Mouse (Mus musculus) layer of hippocampus, adult 2 months (tissue): ENCODE results near the gene Patl2. TPM values are rescaled to one million over a fixed set of nuclear protein-coding genes. Genes with fewer than 3 reads are reported as not detected.

ENCODE experiments used
- DNase-seq, 2 experiments: peaks; one replicate each; pipeline ENCODE4 v3.0.0; 2022; ENCODE audit warnings: low spot score in 2 of 2
- H3K27ac ChIP-seq: fragments of 200-600 bp; 2 replicates; pipeline ENCODE4 v1.8.1; 2022
- H3K4me3 ChIP-seq: fragments of 200-600 bp; 2 replicates; pipeline ENCODE4 v1.8.1; 2022; ENCODE audit warnings: mild to moderate bottlenecking
- CTCF ChIP-seq: fragments of 200-600 bp; conservative IDR thresholded peaks from 2 replicates; pipeline ENCODE4 v1.8.1; 2022; ENCODE audit warnings: antibody characterized with exemption, mild to moderate bottlenecking, moderate library complexity
- total RNA-seq, 2 experiments: library from RNA; stranded (reverse); gene quantifications; 2 replicates each; pipeline ENCODE4 v1.2.3; 2021

Patl2 gene
- total RNA-seq, 2 experiments from 2014 or later: not detected

GRCm38 (mm10) chr2:122161542-122161941 lies 24.4 kb downstream of the Patl2 start:
- no peak for DNase-seq
- H3K4me3 ChIP-seq: no peak overlapping the region
- H3K27ac ChIP-seq: no peak overlapping the region
- TF ChIP-seq CTCF: no peak

GRCm38 (mm10) chr2:122160680-122161079 lies 25.3 kb downstream of the Patl2 start, which contains the start of gene Trim69:
Gene Trim69 (plus strand): TSS chr2:122160700.
- no peak within 1 kb of the TSS for H3K27ac ChIP-seq
- peak; percentile 73 to 82 for DNase-seq
- H3K4me3 ChIP-seq: no peak within 1 kb of the TSS
- TF ChIP-seq CTCF: peak; percentile 93

- DNase-seq: no peak
- Histone ChIP-seq H3K4me3 (no peak overlapping the region), H3K27ac (no peak overlapping the region)
- no peak for TF ChIP-seq CTCF
Measured at GRCm38 (mm10) chr2:122159667-122160066, 26.3 kb downstream of the Patl2 start.

- H3K4me3 ChIP-seq: no peak overlapping the region
Measured at GRCm38 (mm10) chr2:122158362-122158802, 27.6 kb downstream of the Patl2 start.

GRCm38 (mm10) chr2:122157561-122157960 lies 28.4 kb downstream of the Patl2 start:
- no peak for TF ChIP-seq CTCF
- H3K4me3 ChIP-seq: no peak overlapping the region
- H3K27ac ChIP-seq: no peak overlapping the region
- no peak for DNase-seq

More at GRCm38 (mm10) chr2:122158362-122158802, 27.6 kb downstream of the Patl2 start:
- TF ChIP-seq CTCF: no peak
- H3K27ac ChIP-seq: no peak overlapping the region
- DNase-seq: no peak

- Histone ChIP-seq H3K4me3 (no peak overlapping the region), H3K27ac (no peak overlapping the region)
- TF ChIP-seq CTCF: no peak
- DNase-seq: no peak
Measured at GRCm38 (mm10) chr2:122156051-122156700, 29.8 kb downstream of the Patl2 start.

- DNase-seq: no peak
- Histone ChIP-seq H3K27ac (no peak overlapping the region), H3K4me3 (no peak overlapping the region)
- TF ChIP-seq CTCF: no peak
Measured at GRCm38 (mm10) chr2:122155292-122155691, 30.7 kb downstream of the Patl2 start.

- TF ChIP-seq CTCF: no peak
- no peak overlapping the region for H3K4me3 ChIP-seq
- no peak overlapping the region for H3K27ac ChIP-seq
- DNase-seq: no peak
Measured at GRCm38 (mm10) chr2:122154479-122154878, 31.5 kb downstream of the Patl2 start.

- no peak for DNase-seq
- TF ChIP-seq CTCF: no peak
- Histone ChIP-seq H3K27ac (no peak overlapping the region), H3K4me3 (no peak overlapping the region)
Measured at GRCm38 (mm10) chr2:122153681-122154365, 32.2 kb downstream of the Patl2 start.

GRCm38 (mm10) chr2:122152850-122153249 lies 33.1 kb downstream of the Patl2 start:
- DNase-seq: no peak
- TF ChIP-seq CTCF: no peak
- H3K4me3 ChIP-seq: no peak overlapping the region
- no peak overlapping the region for H3K27ac ChIP-seq

GRCm38 (mm10) chr2:122151221-122151620 lies 34.8 kb downstream of the Patl2 start:
- no peak for TF ChIP-seq CTCF
- no peak overlapping the region for H3K27ac ChIP-seq
- DNase-seq: no peak

GRCm38 (mm10) chr2:122149716-122150115 lies 36.3 kb downstream of the Patl2 start:
- TF ChIP-seq CTCF: no peak
- no peak for DNase-seq
- Histone ChIP-seq H3K27ac (no peak overlapping the region), H3K4me3 (no peak overlapping the region)

More at GRCm38 (mm10) chr2:122151221-122151620, 34.8 kb downstream of the Patl2 start:
- H3K4me3 ChIP-seq: no peak overlapping the region

- H3K27ac ChIP-seq: no peak overlapping the region
- no peak for TF ChIP-seq CTCF
- DNase-seq: no peak
- H3K4me3 ChIP-seq: no peak overlapping the region
Measured at GRCm38 (mm10) chr2:122149316-122149715, 36.7 kb downstream of the Patl2 start.
